Mouse (Mus musculus) CH12F3 (cell line): ENCODE results near the gene Smc6.

Experiments
- in situ Hi-C: fragments of 300-500 bp; cut with MboI; formaldehyde crosslinking; loops from 2 replicates; pipeline ENCODE4 v1.14.3; 2020; ENCODE audit warnings: low sequenced_read_pairs

Gene Smc6

GRCm38 (mm10) chr12:11265382-11266281 is at the start of gene Smc6, which contains the start of gene Gen1:
Gene Smc6, plus strand, starts transcription at chr12:11265886.
Gene Gen1, minus strand, starts transcription at chr12:11265801.
- in situ Hi-C loops: no loop called here

- in situ Hi-C loops: no loop called here
These were observed 49.2 kb upstream of the Smc6 start for GRCm38 (mm10) chr12:11216454-11216853.

- in situ Hi-C loops: no loop called here
These were observed 47.9 kb upstream of the Smc6 start for GRCm38 (mm10) chr12:11217726-11218250.

- in situ Hi-C loops: no loop called here
These were observed 44.0 kb upstream of the Smc6 start for GRCm38 (mm10) chr12:11221524-11222330.

GRCm38 (mm10) chr12:11222566-11222965 is 43.1 kb upstream of the Smc6 start:
- in situ Hi-C loops: no loop called here

GRCm38 (mm10) chr12:11223090-11223489 is 42.6 kb upstream of the Smc6 start:
- in situ Hi-C loops: no loop called here

- in situ Hi-C loops: no loop called here
These were observed 41.0 kb upstream of the Smc6 start for GRCm38 (mm10) chr12:11224722-11225121.

- in situ Hi-C loops: no loop called here
These were observed 39.6 kb upstream of the Smc6 start for GRCm38 (mm10) chr12:11226123-11226522.

GRCm38 (mm10) chr12:11226529-11227268 is 39.0 kb upstream of the Smc6 start:
- in situ Hi-C loops: no loop called here

- in situ Hi-C loops: no loop called here
These were observed 35.4 kb upstream of the Smc6 start for GRCm38 (mm10) chr12:11230267-11230666.

GRCm38 (mm10) chr12:11235996-11236395 is 29.7 kb upstream of the Smc6 start:
- in situ Hi-C loops: no loop called here

GRCm38 (mm10) chr12:11247460-11247859 is 18.2 kb upstream of the Smc6 start:
- in situ Hi-C loops: no loop called here

- in situ Hi-C loops: no loop called here
These were observed 15.4 kb upstream of the Smc6 start for GRCm38 (mm10) chr12:11250322-11250721.

- in situ Hi-C loops: no loop called here
These were observed 791 bp upstream of the Smc6 start for GRCm38 (mm10) chr12:11264895-11265294.

GRCm38 (mm10) chr12:11266282-11266985 is 748 bp downstream of the Smc6 start:
- in situ Hi-C loops: no loop called here

- in situ Hi-C loops: no loop called here
These were observed 1.3 kb downstream of the Smc6 start for GRCm38 (mm10) chr12:11267030-11267429.

GRCm38 (mm10) chr12:11272568-11272967 is 6.9 kb downstream of the Smc6 start:
- in situ Hi-C loops: no loop called here

- in situ Hi-C loops: no loop called here
These were observed 7.5 kb downstream of the Smc6 start for GRCm38 (mm10) chr12:11273185-11273584.

GRCm38 (mm10) chr12:11276632-11277031 is 10.9 kb downstream of the Smc6 start:
- in situ Hi-C loops: no loop called here

GRCm38 (mm10) chr12:11277207-11277606 is 11.5 kb downstream of the Smc6 start:
- in situ Hi-C loops: no loop called here
